Comparison of ENCODE assay signal across 16 mouse cellular contexts in genomic region chr1:127627151-127627550, GRCm38 (mm10). TPM values are rescaled to one million over a fixed set of nuclear protein-coding genes. Genes with fewer than 3 reads are reported as not detected.
"Had no signal": no experiment of that assay in that cellular context is flagged by ENCODE, and none has a peak within 500 bp of the region (broad histone marks: within the 10 kb centered on the region; RNA-seq: fewer than 3 reads in every experiment).

No protein-coding gene starts in this region.

- ATAC-seq: liver, postnatal 0 days; midbrain, embryonic 13.5 days had no signal

- H3K9me3 ChIP-seq: limb, embryonic 12.5 days; liver, embryonic 13.5 days; midbrain, embryonic 13.5 days; neural tube, embryonic 15.5 days had no signal

- DNase-seq: kidney, adult 18-20 months; kidney, postnatal 10 days; kidney, postnatal 4 days; layer of hippocampus, postnatal 36 days; liver; liver, embryonic 13.5 days; liver, postnatal 0 days; right cerebral cortex, adult 18-20 months; right cerebral cortex, postnatal 25 days; thymus, postnatal 36 days had no signal

- H3K36me3 ChIP-seq: limb, embryonic 12.5 days; liver, embryonic 13.5 days; midbrain, embryonic 13.5 days; neural tube, embryonic 15.5 days had no signal

- H3K27me3 ChIP-seq: liver, embryonic 13.5 days; midbrain, embryonic 13.5 days; neural tube, embryonic 15.5 days had no signal

- H3K4me1 ChIP-seq: liver, embryonic 13.5 days had no signal

- H3K4me3 ChIP-seq: layer of hippocampus, adult 2 months; limb, embryonic 12.5 days; liver, embryonic 13.5 days; midbrain, embryonic 13.5 days; myocyte; neural tube, embryonic 15.5 days had no signal

- H3K4me2 ChIP-seq: limb, embryonic 12.5 days; liver, embryonic 13.5 days; midbrain, embryonic 13.5 days; neural tube, embryonic 15.5 days had no signal

- H3K27ac ChIP-seq: layer of hippocampus, adult 2 months; limb, embryonic 12.5 days; liver, embryonic 13.5 days; midbrain, embryonic 13.5 days; neural tube, embryonic 15.5 days had no signal

- H3K9ac ChIP-seq: limb, embryonic 12.5 days; liver, embryonic 13.5 days; liver, postnatal 0 days; midbrain, embryonic 13.5 days; neural tube, embryonic 15.5 days had no signal

RNA-seq across cellular contexts. Expression of gene Tmem163, which starts 52.2 kb away (rescaled TPM):
- total RNA-seq: megakaryocyte progenitor cell, adult 5-6 weeks had no signal
- polyA plus RNA-seq: myocyte had no signal
